Mouse (Mus musculus) ES-E14 (cell line): ENCODE results near the gene Gm28729.

ENCODE experiments used
- ZC3H11A ChIP-seq: IDR thresholded peaks from 2 replicates; pipeline ENCODE4 v1.6.1; 2012; ENCODE audit warnings: low read depth, mild to moderate bottlenecking, inconsistent platforms, low read length, borderline replicate concordance
- ZNF384 ChIP-seq: IDR thresholded peaks from 2 replicates; pipeline ENCODE4 v1.6.1; 2012; ENCODE audit warnings: low read depth, low read length, inconsistent platforms

DNA sequence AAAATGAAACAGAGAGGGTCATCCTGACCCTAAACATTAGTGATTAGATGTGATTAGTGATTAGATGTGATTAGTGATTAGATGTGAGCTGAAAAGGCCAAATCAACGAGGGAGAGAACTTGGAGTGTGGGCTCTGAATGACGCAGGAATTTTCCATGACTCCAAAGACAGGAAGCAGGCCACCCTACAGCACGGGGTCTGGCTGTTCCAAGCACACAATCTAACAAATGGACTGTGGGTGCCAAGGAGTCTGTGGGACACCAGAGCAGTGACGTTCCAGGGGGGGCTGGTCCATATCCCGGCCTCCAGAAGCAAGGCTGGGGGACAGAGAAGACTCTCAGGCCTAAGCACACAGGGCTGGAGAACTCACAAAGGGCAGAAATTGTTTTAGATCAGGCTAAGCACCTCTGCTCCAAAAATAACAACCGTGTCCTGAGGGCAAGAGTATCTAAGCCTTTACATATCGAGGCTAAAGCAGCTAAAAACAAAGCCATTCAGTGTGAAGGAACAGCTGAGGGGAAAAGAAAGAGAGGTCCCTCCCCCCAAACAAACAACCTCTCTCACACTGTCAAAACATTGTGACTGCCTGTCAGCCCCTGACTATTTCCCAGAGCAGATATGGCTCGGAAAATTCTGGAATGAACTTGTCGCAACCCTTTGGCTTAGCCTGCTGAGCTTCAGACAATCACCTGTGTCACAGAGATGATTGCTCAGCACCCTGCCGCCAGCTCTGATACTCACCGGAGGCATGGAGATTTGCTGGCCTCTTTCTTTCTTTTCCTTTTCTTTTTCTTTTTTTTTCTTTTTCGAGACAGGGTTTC is 74.0 kb downstream of the Gm28729 start:
- no peak for TF ChIP-seq ZC3H11A
- TF ChIP-seq ZNF384 = no peak
